1 mouse cellular context compared by ENCODE assay signal in the genomic region with DNA sequence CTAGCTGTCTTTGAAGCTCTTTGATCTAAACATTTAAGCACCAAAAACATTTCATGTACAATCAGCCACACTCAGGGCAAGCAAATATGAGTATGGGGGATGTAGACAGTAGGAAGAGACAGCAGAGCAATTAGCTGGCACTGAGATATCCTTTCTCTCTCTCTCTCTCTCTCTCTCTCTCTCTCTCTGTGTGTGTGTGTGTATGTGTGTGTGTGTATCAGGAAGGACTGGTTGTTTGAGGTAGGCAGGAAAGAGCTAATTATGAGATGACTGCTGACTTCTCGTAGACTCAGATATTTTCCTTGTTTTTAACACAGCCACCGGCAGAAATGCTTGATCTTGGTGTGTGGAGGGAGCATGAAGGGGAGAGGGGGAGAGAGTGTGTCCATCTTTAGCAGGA.
TF ChIP-seq lines count a peak whose summit lies in the region.

No protein-coding gene starts in this region.

TF ChIP-seq in CH12.LX, 34 proteins besides CTCF, POLR2A, EP300 and RAD21:
- no peak for TF ChIP-seq KAT2A (IDR thresholded peaks at IDR 0.05; ENCODE audit: insufficient replicate concordance, low read length)
- TF ChIP-seq ZKSCAN1 (IDR thresholded peaks at IDR 0.05; ENCODE audit: borderline replicate concordance, low read depth, low read length), result no peak
- TF ChIP-seq ZC3H11A (IDR thresholded peaks at IDR 0.05; ENCODE audit: low read depth, low read length), result no peak
